Mouse (Mus musculus) natural killer cell, adult 2 months (primary cell): Measurements from ENCODE around the gene Dnajb8.

Experiments used
- DNase-seq, 2 experiments: peaks; one replicate each; pipeline ENCODE4 v3.0.0; 2022; ENCODE audit warnings: low spot score in 2 of 2

Gene Dnajb8

DNA sequence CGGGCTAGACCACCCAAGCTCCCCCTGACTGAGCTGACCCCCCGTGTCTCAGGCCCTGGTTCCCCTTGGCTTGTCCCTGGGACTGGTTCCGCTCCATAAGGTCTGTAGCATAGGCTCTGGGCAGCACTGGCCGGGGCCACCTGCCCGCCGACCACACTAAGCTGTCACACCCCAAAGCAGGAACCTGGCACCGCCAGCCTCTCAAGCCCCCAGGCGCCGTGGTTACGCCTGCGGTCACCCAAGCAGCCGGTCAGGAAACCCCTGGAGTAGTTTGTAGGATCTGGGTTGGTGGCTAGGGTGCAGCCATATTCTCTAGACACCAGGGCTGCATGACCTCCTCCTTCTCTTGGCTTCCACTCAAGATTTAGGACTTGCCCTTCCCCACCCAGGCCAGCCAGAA lies 7.2 kb downstream of the Dnajb8 start:
- no peak for DNase-seq

DNA sequence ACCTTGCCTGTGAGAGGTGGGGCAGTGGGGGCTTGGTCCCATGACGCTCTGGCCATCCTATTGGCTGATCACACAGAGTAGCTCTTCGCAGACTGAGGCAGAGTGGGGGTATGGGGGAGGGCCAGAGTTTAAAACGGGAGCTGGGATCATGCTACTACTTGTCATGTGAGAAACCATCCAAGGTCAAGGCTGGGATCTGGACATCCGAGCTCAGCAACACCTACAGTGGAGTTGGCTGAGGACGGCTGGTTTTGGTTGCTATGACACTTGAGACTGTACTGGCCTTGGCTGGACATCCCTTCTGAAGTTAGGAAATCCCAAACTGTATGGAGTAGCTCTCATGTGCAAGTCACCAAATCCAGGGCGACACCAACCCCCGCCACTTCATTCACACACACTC lies 9.8 kb downstream of the Dnajb8 start:
- DNase-seq: no peak

DNA sequence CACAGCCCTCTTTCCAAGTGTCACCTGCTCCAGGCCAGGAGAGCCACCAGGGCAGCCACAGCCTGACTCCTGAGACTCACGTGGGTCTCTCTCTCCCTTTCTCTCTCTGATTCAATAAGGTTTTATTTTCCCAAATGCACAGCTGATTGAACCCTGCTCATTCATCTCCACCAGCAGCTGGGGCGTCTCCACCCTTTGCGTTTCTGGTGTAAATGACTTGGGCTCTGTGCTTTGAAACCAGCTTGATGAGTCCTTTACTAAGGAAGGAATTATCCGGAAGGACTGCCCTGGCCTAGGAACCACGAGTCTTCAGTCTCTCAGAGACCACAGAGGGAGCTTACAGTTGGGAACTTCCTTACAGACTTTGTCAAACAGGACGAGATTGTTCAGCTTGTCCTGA lies 10.2 kb downstream of the Dnajb8 start:
- DNase-seq: no peak

DNA sequence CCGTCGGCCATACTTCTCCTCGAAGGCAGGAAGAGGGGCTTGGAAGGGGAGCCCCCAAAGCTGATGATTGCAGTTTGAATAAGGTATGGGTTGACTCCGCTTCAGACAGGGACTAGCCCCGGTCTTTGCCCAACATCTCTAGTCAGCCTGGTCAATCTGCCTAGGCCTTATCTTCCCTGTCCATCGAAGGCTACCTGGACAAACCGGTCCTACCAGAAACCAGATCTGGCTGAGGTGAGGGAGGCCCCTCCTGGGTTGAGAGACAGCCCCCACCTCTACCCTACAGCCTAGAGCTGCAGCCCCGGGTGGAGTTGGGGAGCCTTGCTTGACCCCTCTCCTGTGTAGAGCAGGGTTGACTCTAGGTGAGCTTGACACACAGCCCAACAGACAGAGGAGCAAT lies 11.9 kb downstream of the Dnajb8 start:
- DNase-seq: no peak

DNA sequence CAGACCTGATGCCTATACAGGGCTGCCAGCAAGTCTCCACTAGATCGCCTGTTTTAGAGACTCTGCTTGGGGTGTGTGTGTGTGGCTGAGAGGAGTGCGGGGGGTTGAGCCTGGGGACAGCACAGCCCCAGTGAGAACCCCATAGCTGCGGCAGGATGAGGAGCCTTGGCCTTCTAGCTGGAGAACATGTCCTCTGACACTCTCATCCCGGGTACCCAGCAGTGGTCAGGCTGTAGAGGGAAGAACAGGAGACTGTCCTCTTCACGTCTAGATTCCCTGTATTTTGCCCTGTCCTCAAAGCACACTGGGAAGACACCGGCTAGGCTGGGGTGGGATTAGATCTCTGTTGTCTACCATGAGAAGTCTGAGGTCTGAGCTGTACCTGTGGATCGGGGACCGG lies 13.4 kb downstream of the Dnajb8 start:
- no peak for DNase-seq

DNA sequence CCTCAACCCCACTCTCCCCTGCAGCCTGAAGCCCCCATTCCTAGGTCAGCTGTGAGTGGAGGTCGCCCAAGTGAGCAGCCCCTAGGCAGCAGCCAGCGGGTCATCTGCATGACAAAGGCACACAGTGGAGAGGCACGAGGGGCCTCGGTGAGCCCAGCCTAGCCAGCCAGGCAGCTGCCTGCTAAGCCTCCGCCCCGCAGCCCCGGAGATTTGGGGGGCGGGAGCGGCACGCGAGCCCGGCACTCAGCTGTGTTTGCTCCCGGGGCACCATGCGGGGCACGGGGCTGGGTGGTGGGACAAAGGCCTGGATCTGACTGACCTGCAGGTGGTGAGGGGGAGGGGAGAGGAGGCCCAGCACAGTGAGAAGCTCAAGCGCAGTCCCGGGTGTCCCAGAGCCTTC lies 13.9 kb downstream of the Dnajb8 start:
- no peak for DNase-seq

DNA sequence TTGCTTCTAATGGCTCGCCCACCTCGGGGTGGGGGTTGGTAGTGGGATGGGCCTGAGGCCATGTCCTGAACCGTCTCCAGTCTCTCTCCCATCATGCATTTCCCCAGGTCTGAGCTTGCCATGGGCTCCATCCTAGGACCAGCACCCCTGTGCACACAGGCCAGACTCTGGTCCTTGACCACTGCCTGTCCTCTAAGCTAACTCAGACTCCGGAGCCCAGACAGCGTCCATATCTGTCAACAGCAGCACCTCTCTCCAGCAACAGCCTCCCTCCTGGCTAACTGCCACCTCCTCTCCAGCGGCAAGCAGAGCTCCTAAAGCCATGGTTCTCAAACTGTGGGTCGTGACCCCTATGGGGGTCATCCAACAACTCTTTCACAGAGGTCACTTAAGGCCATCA lies 14.4 kb downstream of the Dnajb8 start:
- no peak for DNase-seq

DNA sequence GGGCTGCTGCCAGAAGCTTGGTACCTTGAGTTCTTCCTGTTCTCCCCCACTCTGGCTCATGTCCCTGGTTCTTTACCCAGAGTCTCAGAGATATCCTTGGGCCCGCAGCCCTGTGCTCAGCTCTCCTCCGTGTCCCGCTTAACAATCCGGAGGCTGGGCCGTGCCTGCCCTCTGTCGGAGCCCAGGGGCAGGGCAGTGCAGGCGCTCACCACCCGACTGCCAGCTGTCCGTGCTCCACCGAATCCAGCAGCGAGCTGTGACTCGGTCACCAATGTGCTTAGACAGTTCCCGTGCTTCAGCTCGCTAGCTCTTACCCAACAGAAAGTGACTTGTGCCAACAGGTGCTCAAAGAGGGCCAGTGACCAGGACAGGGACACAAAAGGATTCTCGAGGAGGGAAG lies 20.5 kb downstream of the Dnajb8 start:
- no peak for DNase-seq

DNA sequence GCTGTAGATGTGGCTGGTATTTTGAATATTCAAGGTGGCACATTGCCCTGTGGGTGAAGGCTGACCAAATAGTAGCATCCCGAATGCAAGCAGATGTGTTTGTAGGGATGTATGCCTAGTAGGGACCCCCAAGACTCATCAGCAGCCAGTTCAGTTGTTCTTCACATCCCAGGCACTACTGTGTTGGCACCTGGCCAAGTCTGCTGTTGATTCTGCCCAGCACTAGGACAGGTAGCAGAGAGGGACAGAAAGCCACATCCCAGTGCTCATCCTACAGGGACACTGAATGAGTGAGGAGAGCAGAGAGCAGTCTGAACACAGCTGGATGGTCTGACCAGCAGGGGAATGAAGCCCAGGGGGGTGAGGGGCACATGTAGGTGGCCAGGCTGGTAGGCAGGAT lies 27.2 kb downstream of the Dnajb8 start:
- no peak for DNase-seq

DNA sequence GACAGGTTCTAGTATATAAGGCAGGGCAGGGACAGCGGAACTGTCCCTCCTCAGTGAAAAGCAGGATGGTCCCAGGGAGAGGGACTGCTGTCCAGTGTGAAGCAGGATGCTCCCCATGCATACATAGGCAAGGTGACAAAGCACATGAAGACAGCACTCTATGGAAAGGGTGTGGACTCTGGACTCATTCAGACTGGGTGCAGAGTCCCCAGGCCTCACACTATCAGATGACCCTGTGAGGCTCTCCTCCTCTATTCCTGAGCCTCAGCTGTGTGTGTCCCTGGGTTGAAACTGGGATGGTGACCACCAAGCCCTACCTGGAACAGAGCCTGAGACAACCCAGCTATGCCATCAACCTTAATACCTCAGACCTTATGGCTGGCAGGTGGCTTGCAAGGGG lies 29.3 kb downstream of the Dnajb8 start:
- DNase-seq: no peak

DNA sequence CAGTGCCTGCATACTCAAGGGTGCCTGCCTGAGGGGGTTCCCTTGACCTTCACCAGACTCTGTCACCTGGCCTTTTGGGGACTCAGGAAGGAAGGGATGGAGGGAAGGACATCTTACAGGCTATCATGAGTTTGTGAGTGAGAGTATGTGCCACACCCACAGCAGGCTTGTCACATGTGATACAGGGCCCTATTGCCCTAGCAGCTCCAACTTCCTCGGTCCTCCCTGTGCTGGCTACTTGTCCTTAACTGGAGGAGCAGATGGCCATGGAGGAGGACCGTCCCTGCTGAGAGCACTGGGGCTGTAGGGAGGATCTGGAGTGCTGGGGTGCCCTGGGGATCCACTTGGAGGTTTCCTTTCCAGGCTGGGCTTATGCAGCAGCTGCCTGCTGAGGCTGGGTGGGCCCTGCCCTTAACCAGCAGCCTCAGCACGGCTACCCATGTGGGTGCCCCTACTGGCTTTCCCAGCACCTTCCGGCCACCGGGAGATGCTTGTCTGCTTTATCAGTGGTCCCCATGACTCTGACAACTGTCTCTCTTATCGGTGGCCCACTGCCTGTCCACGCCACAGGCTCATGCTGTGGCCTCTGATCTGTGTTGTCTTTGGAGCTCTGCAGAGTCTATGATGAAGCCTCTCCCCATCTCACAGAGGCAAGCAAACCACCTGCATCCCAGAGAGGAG lies 29.9 kb downstream of the Dnajb8 start:
- peak in 1 of 2 experiments; percentile 10 for DNase-seq

DNA sequence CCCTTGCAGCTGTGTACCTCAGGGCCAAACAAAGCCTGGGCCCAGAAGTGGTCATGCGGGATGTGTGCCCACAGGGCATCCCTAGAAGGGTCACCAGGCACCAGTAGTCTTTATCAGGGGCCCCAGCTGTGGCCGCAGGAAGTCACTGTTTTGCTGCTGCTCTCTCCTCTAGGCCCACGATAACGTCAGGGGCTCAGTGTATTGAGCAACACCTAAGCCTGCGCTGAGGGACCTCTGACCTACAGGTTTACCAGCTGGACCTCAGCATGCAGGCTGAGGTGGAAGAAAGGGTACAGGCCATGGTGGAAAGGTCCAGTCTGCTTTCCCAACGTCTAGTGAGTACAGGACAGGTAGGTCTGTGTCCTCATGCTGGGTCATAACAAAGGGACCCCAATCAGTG lies 32.0 kb downstream of the Dnajb8 start:
- DNase-seq: peak in 1 of 2 experiments; percentile 17

DNA sequence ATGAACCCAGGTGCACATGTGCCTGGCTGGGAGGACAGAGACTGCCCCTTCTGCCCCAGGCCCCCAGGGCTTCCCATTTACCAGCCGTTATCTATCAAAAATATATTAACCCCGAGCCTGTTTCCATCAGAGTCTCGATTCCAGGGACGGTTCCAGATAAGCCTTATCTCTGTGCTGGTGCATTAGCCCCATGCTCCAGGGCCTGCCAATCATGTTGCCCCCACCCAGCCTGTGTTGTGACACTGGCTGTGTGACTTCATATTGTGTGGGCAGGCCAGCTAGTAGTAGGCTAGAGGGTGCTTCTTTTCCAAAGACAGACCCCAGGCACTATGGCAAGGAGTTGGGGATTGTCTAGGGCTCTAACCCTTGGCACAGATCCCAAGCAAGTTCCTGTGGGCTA lies 33.4 kb downstream of the Dnajb8 start:
- no peak for DNase-seq

DNA sequence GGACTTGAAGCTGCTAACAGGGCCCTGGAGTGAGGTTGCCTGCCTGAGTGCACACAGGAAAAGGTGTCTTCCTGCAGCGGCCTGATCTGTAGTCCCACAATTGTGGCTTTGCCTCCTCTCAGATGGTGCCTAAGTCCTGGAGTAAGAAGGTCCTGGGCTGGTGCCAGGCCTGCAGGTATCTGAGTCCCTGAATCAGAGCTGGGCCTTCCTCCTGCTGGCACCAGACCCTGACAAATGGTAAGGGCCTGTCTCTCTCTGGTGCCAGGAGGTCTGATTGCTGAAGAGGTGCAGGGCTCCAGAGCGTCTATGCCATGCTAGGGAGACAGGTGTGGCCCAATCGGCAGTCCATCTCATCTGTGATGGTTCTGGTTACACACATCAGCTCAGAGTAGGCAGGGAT lies 37.6 kb downstream of the Dnajb8 start:
- DNase-seq: no peak

DNA sequence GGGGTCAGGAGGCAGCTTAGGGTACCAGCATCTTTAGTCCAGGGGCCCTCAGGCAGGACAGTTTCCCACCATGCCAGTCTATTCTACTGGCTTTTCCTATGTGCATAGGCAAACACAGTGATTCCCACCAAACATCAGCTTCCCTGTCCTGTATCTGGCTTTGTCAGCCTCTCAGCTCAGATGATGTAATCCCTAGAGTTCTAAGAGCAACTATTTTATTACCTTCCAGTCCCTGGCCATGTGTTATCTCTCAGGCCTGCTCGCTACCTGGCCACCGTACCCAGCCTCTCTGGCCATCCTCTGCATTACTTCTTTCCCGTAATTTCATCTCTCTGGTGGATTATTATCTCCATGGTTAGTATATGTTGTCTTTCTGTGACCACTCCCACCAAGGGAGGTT lies 38.6 kb downstream of the Dnajb8 start:
- DNase-seq: no peak

DNA sequence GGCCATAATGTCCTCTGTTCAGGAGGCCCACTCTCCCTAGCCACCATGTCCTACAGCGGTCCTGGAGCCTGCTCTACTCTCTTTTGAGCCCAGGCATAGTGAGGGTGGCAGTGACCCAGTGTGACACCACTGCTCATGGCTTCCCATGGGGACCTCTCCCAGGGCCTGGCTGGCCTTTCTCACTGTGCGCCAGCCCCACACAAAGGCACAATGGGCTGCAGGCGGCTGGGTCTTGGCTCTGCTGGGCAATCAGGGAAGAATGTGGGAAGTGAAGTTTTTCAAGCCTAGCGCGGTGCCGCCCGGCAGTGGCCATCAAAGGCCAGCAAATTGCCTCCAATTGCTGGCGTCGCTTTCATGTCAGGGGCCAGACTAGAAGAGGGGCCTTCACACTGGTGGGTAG lies 40.1 kb downstream of the Dnajb8 start:
- DNase-seq: no peak

DNA sequence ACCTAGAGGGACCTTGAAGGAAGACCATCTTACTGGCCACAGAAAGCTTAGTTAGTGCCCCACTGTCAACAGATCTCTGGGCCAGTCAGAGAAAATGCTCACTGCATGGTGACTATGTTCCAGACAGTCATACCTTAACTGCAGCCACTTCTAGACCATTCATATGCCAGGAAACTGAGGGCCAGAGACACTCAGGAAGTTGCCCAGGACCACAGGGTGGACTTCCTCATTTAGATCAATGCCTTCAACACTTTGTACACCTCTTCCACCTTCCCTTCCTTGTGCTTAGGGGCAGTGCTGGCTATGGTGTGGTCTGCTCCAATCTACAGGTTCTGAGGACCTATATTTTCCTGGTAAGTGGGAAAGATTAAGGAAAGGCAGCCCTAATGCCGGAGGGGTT lies 43.3 kb downstream of the Dnajb8 start:
- DNase-seq: no peak

DNA sequence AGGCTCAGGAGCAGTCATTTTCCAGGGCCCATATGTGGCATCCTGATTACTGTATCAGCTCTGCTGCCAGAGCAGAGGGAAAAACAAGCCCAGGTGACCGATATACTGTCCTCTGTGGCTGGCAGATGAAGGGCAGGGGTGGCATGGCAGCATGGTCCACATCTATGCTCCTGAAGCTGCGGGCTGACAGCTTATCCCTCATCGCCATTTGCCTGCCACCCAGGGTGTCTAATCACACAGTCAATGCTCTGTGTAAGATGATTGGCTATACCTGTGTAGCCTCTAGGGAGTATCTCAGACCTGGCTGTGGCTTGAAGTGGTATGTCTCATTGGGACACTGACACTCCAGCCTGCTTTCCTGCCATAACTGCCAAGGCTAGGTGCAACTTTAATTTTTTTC lies 44.0 kb downstream of the Dnajb8 start:
- DNase-seq: no peak

DNA sequence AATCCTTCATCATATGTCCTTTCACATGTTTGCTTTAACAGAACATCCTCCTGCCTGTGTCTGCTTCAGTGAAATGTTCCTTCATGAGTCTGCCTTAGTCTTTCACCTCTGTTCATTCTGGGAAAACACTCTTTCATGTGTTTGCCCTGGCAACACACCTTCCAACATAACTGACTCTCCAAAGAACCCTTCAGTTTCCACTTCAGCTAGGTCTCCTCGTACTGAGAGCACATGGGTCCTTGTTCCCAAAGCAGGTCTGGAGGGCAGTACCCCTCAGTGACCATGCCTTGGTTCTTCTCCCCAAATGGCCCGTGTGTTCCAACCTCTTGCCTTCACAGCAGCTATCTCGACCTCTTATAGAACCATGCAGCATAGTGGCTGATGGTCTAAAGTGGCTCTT lies 45.0 kb downstream of the Dnajb8 start:
- DNase-seq: no peak

DNA sequence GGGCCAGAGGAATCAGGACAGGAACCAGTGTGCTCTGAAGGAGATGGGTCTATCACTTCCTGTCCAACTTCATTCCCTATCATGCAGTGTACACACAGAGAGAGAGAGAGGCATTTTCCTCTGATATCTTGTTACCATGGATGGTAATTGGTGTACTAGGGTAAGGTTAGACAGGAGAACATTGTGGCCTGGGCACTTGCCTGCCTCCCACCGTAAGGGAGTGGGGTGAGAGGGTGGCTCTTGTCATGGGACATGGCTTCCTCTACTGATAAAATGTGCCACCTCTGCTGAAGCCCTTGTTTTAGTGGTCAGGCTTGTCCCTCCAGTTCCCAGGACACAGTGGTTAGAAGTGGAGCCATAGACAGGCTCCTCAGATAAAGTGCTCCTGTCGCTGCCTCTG lies 45.9 kb downstream of the Dnajb8 start:
- no peak for DNase-seq

DNA sequence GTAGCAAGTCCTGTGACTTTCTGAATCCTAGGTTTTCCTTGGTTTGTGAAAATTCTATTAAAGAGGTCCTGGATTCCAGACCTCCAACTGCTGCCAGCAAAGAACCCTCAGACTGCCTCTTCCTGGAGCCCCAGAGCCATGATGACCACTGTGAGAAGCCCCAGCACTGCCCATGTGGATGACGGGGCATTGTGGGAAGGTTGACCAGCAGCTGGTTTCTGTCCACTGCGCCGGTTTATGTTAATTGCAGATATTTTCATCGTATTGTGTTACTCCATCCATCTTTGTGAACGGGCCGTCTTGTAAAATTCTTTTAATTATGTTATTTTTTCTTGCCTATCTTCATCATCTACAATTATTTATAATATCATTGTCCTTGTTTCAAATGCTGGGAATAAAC lies 52.6 kb downstream of the Dnajb8 start:
- no peak for DNase-seq

DNA sequence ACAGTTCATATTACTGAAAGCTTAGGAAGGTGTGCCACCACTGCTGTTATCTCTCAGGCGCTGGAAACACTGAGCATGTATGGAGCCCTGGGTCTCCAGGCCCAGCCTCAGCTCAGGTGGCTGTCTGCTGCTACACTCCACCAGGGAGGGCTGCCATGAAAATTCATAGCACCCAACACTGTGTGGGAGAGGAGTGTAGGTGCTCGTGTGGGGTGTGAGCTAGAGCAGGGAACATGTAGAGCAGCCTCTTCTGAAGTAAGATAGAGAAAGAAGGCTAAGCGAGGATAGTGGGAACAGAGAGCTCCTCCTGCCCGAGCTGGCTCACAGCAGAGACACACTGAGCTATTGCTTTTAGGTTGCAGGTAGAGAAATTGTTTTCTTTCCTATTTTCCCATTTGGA lies 54.2 kb downstream of the Dnajb8 start:
- no peak for DNase-seq

DNA sequence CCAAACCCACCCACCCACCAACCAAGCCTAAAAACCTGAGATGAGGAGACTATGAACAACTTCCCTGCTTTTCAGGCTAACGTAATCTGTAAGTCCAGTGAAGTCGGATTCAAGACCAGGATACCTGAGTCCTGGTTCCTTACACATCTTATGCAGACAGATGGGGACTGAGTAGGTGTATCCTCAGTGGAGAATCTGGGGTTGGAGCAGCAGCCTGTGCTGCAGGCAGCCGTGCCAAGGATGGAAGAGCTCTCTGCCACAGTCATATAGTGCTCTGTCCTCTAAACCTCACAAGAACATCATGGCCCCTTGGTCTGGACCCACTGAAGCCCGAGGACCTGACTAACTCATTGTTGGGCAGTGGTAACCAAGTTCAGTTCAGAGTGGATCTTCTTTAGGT lies 55.2 kb downstream of the Dnajb8 start:
- DNase-seq: no peak

DNA sequence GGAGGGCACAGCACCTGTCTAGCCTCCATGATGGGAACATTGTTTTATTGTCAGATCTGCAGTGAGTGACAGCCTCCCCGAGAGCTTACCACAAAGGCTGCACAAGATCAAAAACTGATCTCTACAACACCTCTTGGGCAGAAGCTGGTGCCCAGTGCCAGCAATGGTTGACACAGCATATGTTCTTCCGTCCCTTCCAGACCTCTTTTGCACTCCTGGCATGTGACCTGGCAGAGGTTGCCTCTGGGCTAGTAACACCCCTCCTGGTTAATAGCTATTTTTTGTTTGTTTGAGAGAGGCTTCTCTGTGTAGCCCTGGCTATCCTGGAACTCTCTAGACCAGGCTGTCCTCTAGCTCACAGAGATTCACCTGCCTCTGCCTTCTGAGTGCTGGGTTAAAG lies 56.1 kb downstream of the Dnajb8 start:
- no peak for DNase-seq
